13 mouse cellular contexts compared by ENCODE assay signal in genomic region chr13:101016181-101016580, GRCm38 (mm10).
"Had no signal": no experiment of that assay in that cellular context is flagged by ENCODE, and none has a peak within 500 bp of the region (broad histone marks: within the 10 kb centered on the region; RNA-seq: fewer than 3 reads in every experiment).

No protein-coding gene starts in this region.

- H3K27me3 ChIP-seq: hindbrain, embryonic 13.5 days; kidney, embryonic 15.5 days; limb, embryonic 12.5 days; liver, embryonic 12.5 days; lung, embryonic 15.5 days; megakaryocyte, embryonic 14.5 days; midbrain, embryonic 12.5 days had no signal

- ATAC-seq: hindbrain, postnatal 0 days; liver, embryonic 12.5 days had no signal

- H3K9me3 ChIP-seq: hindbrain, embryonic 13.5 days; kidney, embryonic 15.5 days; limb, embryonic 12.5 days; liver, embryonic 12.5 days; lung, embryonic 15.5 days; megakaryocyte, embryonic 14.5 days had no signal

- H3K27ac ChIP-seq: hindbrain, embryonic 13.5 days; hindbrain, postnatal 0 days; kidney, embryonic 15.5 days; layer of hippocampus, adult 2 months; limb, embryonic 12.5 days; liver, embryonic 12.5 days; lung, embryonic 15.5 days; macrophage; midbrain, embryonic 12.5 days had no signal

- H3K4me1 ChIP-seq: kidney, embryonic 15.5 days; limb, embryonic 12.5 days; liver, embryonic 12.5 days; lung, embryonic 15.5 days; megakaryocyte, embryonic 14.5 days; midbrain, embryonic 12.5 days had no signal

- DNase-seq: lung, postnatal 14 days; right cerebral cortex, postnatal 14 days; thymus, postnatal 14 days had no signal

- H3K36me3 ChIP-seq: hindbrain, embryonic 13.5 days; kidney, embryonic 15.5 days; limb, embryonic 12.5 days; liver, embryonic 12.5 days; lung, embryonic 15.5 days; midbrain, embryonic 12.5 days had no signal

- H3K4me2 ChIP-seq: hindbrain, embryonic 13.5 days; kidney, embryonic 15.5 days; limb, embryonic 12.5 days; liver, embryonic 12.5 days; lung, embryonic 15.5 days; midbrain, embryonic 12.5 days had no signal

- H3K9ac ChIP-seq: hindbrain, embryonic 13.5 days; kidney, embryonic 15.5 days; limb, embryonic 12.5 days; liver, embryonic 12.5 days; lung, embryonic 15.5 days; midbrain, embryonic 12.5 days had no signal

- H3K4me3 ChIP-seq: hindbrain, embryonic 13.5 days; kidney, embryonic 15.5 days; layer of hippocampus, adult 2 months; limb, embryonic 12.5 days; liver, embryonic 12.5 days; lung, embryonic 15.5 days; megakaryocyte, embryonic 14.5 days; midbrain, embryonic 12.5 days had no signal
